Mouse (Mus musculus): ENCODE measurements at regions not wholly inside any gene's neighbourhood (a gene's known extent, or its start where the extent isn't known, plus 50 kb on each side); places are given as distances from the start of the nearest gene placed in this dataset.

DNA sequence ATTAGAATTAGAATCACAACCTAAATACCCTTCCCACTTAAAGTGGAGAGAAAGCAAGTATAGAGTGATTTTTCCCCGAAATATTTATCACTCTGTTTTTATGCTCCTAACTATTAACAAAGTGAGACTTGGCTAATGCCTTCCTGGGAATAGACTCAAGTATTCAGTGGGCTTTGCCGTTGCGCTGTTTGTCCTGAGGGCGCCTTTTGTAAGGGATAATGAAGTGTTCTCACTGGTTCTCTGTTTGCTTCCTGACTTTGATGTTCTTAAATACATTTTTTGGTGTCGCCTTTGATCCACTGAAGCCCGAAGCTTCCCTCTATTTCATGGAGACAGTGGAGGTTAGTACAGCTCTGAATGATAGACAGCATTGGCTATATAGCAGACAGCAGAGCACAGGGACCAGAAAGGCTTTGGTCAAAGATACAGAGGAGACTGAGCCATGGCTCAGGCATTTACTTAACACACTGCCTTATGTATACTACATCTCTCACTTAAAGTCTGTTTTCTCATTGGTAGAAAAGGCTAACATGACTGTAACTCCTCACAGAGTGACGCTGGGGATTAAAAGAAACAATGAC lies 63.0 kb upstream of the Stxbp6 start:
- no peak for ATAC-seq (ENCODE audit: extremely low read depth, insufficient number of reproducible peaks, low FRiP score, low TSS enrichment)
- Histone ChIP-seq H3K9ac (no peak overlapping the region), H3K4me2 (no peak overlapping the region), H3K36me3 (no peaks in the 10 kb centered on the region), H3K27ac (replicated peaks) (no peak overlapping the region), H3K4me3 (no peak overlapping the region), H3K4me1 (no peaks in the 10 kb centered on the region), H3K9me3 (no peaks in the 10 kb centered on the region), H3K27me3 (replicated peaks) (no peaks in the 10 kb centered on the region)
- WGBS: 74% methylated on average over 7 of the region's 7 CpGs

DNA sequence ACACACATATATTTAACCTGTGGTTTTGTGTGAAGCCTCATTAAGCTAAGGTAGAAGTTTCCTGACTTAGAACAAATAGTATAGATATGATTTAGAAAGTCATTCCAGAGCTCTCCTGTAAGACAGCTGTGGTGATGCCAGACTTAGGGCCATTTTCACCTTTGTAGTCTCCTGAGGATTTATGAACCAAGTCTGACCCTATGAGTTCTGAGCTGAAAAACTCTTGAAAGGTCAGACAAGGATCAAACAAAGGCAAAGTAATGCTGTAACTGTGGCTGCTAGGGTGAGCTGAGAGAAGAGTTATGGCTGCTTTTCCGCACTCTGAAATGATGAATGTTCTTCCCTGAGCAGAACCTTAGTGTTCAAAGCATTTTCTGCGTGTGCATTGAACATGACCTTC lies 58.9 kb upstream of the Stxbp6 start:
- Histone ChIP-seq H3K27me3 (replicated peaks) (no peaks in the 10 kb centered on the region), H3K9ac (no peak overlapping the region), H3K4me2 (no peak overlapping the region), H3K4me3 (no peak overlapping the region), H3K27ac (replicated peaks) (no peak overlapping the region), H3K36me3 (no peaks in the 10 kb centered on the region), H3K4me1 (no peaks in the 10 kb centered on the region), H3K9me3 (no peaks in the 10 kb centered on the region)
- no peak for ATAC-seq (ENCODE audit: extremely low read depth, insufficient number of reproducible peaks, low FRiP score, low TSS enrichment)
- WGBS: 70% methylated on average over 2 of the region's 2 CpGs

- 78% methylated on average over 5 of the region's 5 CpGs for WGBS
These were observed 56.6 kb upstream of the Stxbp6 start for GRCm38 (mm10) chr12:45131139-45131538.

DNA sequence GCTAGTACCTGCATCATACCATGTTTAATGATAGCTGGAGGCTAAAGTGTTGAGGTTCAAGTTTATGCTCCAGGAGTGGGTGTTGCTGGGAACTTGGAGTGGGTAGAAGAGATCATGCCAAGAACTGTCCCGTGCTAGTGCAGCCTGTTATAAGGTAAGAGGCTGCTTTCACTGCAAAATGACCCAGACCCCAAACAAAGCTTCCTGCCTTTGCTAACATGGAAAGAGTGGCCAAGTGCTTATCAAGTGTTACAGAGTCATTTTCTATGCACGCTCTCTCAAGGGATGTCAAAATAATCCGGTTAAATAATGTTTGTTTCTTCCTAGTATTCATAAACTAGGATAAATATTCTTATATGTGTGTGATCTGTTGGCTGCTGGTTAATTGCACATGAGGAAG lies 51.4 kb upstream of the Stxbp6 start:
- ATAC-seq (ENCODE audit: extremely low read depth, insufficient number of reproducible peaks, low FRiP score, low TSS enrichment): no peak
- no peak overlapping the region for H3K4me3 ChIP-seq
- no peaks in the 10 kb centered on the region for H3K27me3 ChIP-seq (replicated peaks)
- 53% methylated on average over 3 of the region's 3 CpGs for WGBS
- H3K4me1 ChIP-seq: no peaks in the 10 kb centered on the region
- no peak overlapping the region for H3K27ac ChIP-seq (replicated peaks)
- H3K36me3 ChIP-seq: no peaks in the 10 kb centered on the region
- no peaks in the 10 kb centered on the region for H3K9me3 ChIP-seq
- H3K9ac ChIP-seq: no peak overlapping the region
- no peak overlapping the region for H3K4me2 ChIP-seq

More at GRCm38 (mm10) chr12:45131139-45131538, 56.6 kb upstream of the Stxbp6 start:
- Histone ChIP-seq H3K4me2 (no peak overlapping the region), H3K4me1 (no peaks in the 10 kb centered on the region), H3K9ac (no peak overlapping the region), H3K27ac (replicated peaks) (no peak overlapping the region), H3K9me3 (no peaks in the 10 kb centered on the region), H3K4me3 (no peak overlapping the region), H3K36me3 (no peaks in the 10 kb centered on the region), H3K27me3 (replicated peaks) (no peaks in the 10 kb centered on the region)
- no peak for ATAC-seq (ENCODE audit: extremely low read depth, insufficient number of reproducible peaks, low FRiP score, low TSS enrichment)

Measured in heart, embryonic 13.5 days (tissue).